Mouse (Mus musculus): ENCODE measurements at regions not wholly inside any gene's neighbourhood (a gene's known extent, or its start where the extent isn't known, plus 50 kb on each side); places are given as distances from the start of the nearest gene placed in this dataset.

DNA sequence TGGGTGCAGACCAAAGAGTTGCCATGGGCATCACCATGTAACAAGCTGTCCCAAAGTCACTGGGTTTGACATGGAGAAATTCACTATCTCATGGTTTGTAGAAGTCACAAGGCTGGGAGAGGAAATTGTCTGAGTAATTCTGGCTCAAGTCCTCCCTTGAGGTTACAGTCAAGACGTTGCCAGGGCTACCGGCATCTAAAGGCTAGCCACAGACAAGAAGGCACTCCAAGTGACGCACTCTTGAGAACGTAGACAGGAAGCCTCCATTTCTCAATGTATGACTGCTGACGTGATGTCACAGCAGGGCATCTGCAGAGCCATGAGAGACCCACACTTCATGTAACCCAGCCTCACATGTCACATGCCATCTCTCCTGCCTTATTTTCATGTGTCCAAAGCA lies 59.2 kb upstream of the Nectin1 start:
- no peak for DNase-seq
- H3K4me1 ChIP-seq (ENCODE audit: control insufficient read depth, insufficient read depth, low read length): no peaks in the 10 kb centered on the region

DNA sequence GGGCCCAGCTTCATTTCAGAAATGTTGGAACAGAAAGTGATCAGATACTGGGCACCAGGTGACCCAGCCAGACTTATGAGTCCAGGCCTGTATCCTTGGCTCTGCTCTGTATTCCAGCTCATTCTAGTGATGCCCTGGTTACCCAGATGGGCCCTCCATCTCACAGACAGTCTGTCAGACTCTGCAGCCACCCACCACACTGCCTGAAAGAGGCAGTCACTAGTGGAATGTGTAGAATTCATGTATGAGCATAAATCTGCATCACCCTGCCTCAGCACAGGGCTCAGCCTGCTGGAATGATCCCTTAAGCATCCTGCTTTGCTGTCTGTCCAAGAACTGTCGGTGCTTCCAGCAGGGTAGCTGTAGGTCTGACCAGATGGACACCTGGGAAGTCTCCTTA lies 51.8 kb upstream of the Nectin1 start:
- no peak overlapping the region for H3K27ac ChIP-seq (ENCODE audit: insufficient read depth, low read length)
- TF ChIP-seq CTCF (IDR thresholded peaks at IDR 0.05; ENCODE audit: borderline replicate concordance, insufficient read depth, low read depth, low read length): no peak
- no peak for TF ChIP-seq POLR2A (IDR thresholded peaks at IDR 0.05; ENCODE audit: borderline replicate concordance, insufficient read depth, low read length)

More for the DNA sequence above, 59.2 kb upstream of the Nectin1 start:
- no peaks in the 10 kb centered on the region for H3K27me3 ChIP-seq (ENCODE audit: control insufficient read depth, insufficient read depth, low read length)
- no peak for TF ChIP-seq CTCF (IDR thresholded peaks at IDR 0.05; ENCODE audit: borderline replicate concordance, insufficient read depth, low read depth, low read length)
- no peak for TF ChIP-seq POLR2A (IDR thresholded peaks at IDR 0.05; ENCODE audit: borderline replicate concordance, insufficient read depth, low read length)
- no peak overlapping the region for H3K4me3 ChIP-seq (replicated peaks; ENCODE audit: insufficient read depth, low read depth, low read length)
- WGBS: 60% methylated on average over 5 of the region's 5 CpGs
- no peak overlapping the region for H3K27ac ChIP-seq (ENCODE audit: insufficient read depth, low read length)

DNA sequence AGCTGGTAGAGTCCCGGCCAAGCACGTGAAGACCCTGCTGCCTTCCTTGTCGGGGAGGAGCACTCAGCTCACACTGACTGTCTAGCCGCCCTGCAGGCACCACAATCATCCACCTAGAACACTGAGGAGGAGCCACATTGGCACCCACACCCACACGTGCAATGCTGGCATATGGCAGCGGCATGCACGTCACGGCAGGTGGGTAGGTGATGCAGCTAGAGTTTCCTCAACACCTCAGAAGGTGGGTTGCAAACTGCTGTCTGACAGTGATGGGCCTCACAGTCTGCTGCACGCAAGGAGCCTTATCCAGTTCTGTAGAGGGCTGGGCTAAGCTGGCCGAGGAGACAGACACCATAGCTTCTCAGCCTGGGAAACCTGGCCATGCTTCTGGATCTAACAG lies 51.2 kb upstream of the Nectin1 start:
- 75% methylated on average over 10 of the region's 10 CpGs for WGBS
- no peak overlapping the region for H3K27ac ChIP-seq (ENCODE audit: insufficient read depth, low read length)
- TF ChIP-seq POLR2A (IDR thresholded peaks at IDR 0.05; ENCODE audit: borderline replicate concordance, insufficient read depth, low read length) (no peak), CTCF (IDR thresholded peaks at IDR 0.05; ENCODE audit: borderline replicate concordance, insufficient read depth, low read depth, low read length) (no peak)
- no peaks in the 10 kb centered on the region for H3K4me1 ChIP-seq (ENCODE audit: control insufficient read depth, insufficient read depth, low read length)
- H3K4me3 ChIP-seq (replicated peaks; ENCODE audit: insufficient read depth, low read depth, low read length): no peak overlapping the region
- no peak for DNase-seq
- H3K27me3 ChIP-seq (ENCODE audit: control insufficient read depth, insufficient read depth, low read length): no peaks in the 10 kb centered on the region

More for the DNA sequence above, 51.8 kb upstream of the Nectin1 start:
- Histone ChIP-seq H3K27me3 (ENCODE audit: control insufficient read depth, insufficient read depth, low read length) (no peaks in the 10 kb centered on the region), H3K4me1 (ENCODE audit: control insufficient read depth, insufficient read depth, low read length) (no peaks in the 10 kb centered on the region), H3K4me3 (replicated peaks; ENCODE audit: insufficient read depth, low read depth, low read length) (no peak overlapping the region)
- WGBS: 9% methylated on average over 1 of the region's 1 CpGs
- DNase-seq: no peak

Data from cerebellum, adult 2 months (tissue).